Mouse (Mus musculus) MEL-GATA-1-ER (cell line): ENCODE measurements around the gene Prickle2.

ENCODE experiments used
- DNase-seq: peaks from one replicate; pipeline ENCODE4 v3.0.0-alpha.2; 2012; ENCODE audit warnings: low read depth; ENCODE audit errors: extremely low read depth

Gene Prickle2

GRCm38 (mm10) chr6:92667544-92667943 is 38.4 kb downstream of the Prickle2 start:
- no peak for DNase-seq

GRCm38 (mm10) chr6:92665530-92665989 is 40.4 kb downstream of the Prickle2 start:
- DNase-seq: no peak

GRCm38 (mm10) chr6:92663885-92664284 is 42.1 kb downstream of the Prickle2 start:
- no peak for DNase-seq

- DNase-seq: no peak
Measured at GRCm38 (mm10) chr6:92663433-92663832, 42.5 kb downstream of the Prickle2 start.

- no peak for DNase-seq
Measured at GRCm38 (mm10) chr6:92649063-92649462, 56.9 kb downstream of the Prickle2 start.

GRCm38 (mm10) chr6:92648571-92648970 is 57.4 kb downstream of the Prickle2 start:
- no peak for DNase-seq

- DNase-seq: no peak
Measured at GRCm38 (mm10) chr6:92642929-92643328, 63.0 kb downstream of the Prickle2 start.

GRCm38 (mm10) chr6:92641956-92642355 is 64.0 kb downstream of the Prickle2 start:
- no peak for DNase-seq

- no peak for DNase-seq
Measured at GRCm38 (mm10) chr6:92640896-92641295, 65.1 kb downstream of the Prickle2 start.

- no peak for DNase-seq
Measured at GRCm38 (mm10) chr6:92636431-92636830, 69.5 kb downstream of the Prickle2 start.

GRCm38 (mm10) chr6:92634876-92635468 is 71.0 kb downstream of the Prickle2 start:
- DNase-seq: no peak

GRCm38 (mm10) chr6:92630991-92631390 is 75.0 kb downstream of the Prickle2 start:
- no peak for DNase-seq

GRCm38 (mm10) chr6:92627711-92628110 is 78.2 kb downstream of the Prickle2 start:
- no peak for DNase-seq

- DNase-seq: no peak
Measured at GRCm38 (mm10) chr6:92627048-92627617, 78.8 kb downstream of the Prickle2 start.

GRCm38 (mm10) chr6:92625923-92626322 is 80.0 kb downstream of the Prickle2 start:
- DNase-seq: no peak

GRCm38 (mm10) chr6:92624306-92624705 is 81.6 kb downstream of the Prickle2 start:
- DNase-seq: no peak

- DNase-seq: no peak
Measured at GRCm38 (mm10) chr6:92617183-92617582, 88.8 kb downstream of the Prickle2 start.

- no peak for DNase-seq
Measured at GRCm38 (mm10) chr6:92614771-92615170, 91.2 kb downstream of the Prickle2 start.

GRCm38 (mm10) chr6:92612151-92612769 is 93.7 kb downstream of the Prickle2 start:
- DNase-seq: no peak

GRCm38 (mm10) chr6:92609682-92610235 is 96.2 kb downstream of the Prickle2 start:
- DNase-seq: no peak

- DNase-seq: no peak
Measured at GRCm38 (mm10) chr6:92609078-92609477, 96.9 kb downstream of the Prickle2 start.

- DNase-seq: no peak
Measured at GRCm38 (mm10) chr6:92605156-92605555, 100.8 kb downstream of the Prickle2 start.
